Mouse (Mus musculus): ENCODE data around the gene Adam15. TPM values are rescaled to one million over a fixed set of nuclear protein-coding genes. Genes with fewer than 3 reads are reported as not detected.

Adam15 gene
- polyA plus RNA-seq, 1 experiment, result 49.6 TPM

- peaks cover 9% of the 10 kb centered on the region for H3K4me1 ChIP-seq (replicated peaks; ENCODE audit: control insufficient read depth, insufficient read depth, low read length)
- 3% methylated on average over 21 of the region's 21 CpGs for WGBS
- DNase-seq, result no peak
- no peaks in the 10 kb centered on the region for H3K36me3 ChIP-seq (ENCODE audit: control insufficient read depth, insufficient read depth, low read length)
- H3K27ac ChIP-seq (ENCODE audit: control insufficient read depth, insufficient read depth, low read length), result no peak overlapping the region
- H3K4me3 ChIP-seq (ENCODE audit: control insufficient read depth, insufficient read depth, low read length), result peak overlapping the region; percentile 80
- H3K27me3 ChIP-seq (ENCODE audit: control insufficient read depth, insufficient read depth, low read length), result no peaks in the 10 kb centered on the region
- 0 out of 2 replicates have a peak, but pooled peaks have one; percentile 16 for TF ChIP-seq CTCF (IDR thresholded peaks at IDR 0.05; ENCODE audit: borderline replicate concordance, control insufficient read depth, extremely low read depth, insufficient read depth, low read length, poor library complexity)
- TF ChIP-seq POLR2A (IDR thresholded peaks at IDR 0.05; ENCODE audit: control insufficient read depth, extremely low read depth, insufficient read depth, low read length, poor library complexity), result no peak
Observed at GRCm38 (mm10) chr3:89337062-89337720, 12.6 kb downstream of the Adam15 start.

- Histone ChIP-seq H3K36me3 (ENCODE audit: control insufficient read depth, insufficient read depth, low read length) (no peaks in the 10 kb centered on the region), H3K4me1 (replicated peaks; ENCODE audit: control insufficient read depth, insufficient read depth, low read length) (peaks cover 9% of the 10 kb centered on the region), H3K27me3 (ENCODE audit: control insufficient read depth, insufficient read depth, low read length) (no peaks in the 10 kb centered on the region), H3K27ac (ENCODE audit: control insufficient read depth, insufficient read depth, low read length) (no peak overlapping the region), H3K4me3 (ENCODE audit: control insufficient read depth, insufficient read depth, low read length) (no peak overlapping the region)
- DNase-seq, result no peak
- TF ChIP-seq CTCF (IDR thresholded peaks at IDR 0.05; ENCODE audit: borderline replicate concordance, control insufficient read depth, extremely low read depth, insufficient read depth, low read length, poor library complexity) (no peak), POLR2A (IDR thresholded peaks at IDR 0.05; ENCODE audit: control insufficient read depth, extremely low read depth, insufficient read depth, low read length, poor library complexity) (no peak)
- WGBS, result 77% methylated on average over 6 of the region's 6 CpGs
Observed at GRCm38 (mm10) chr3:89336529-89336928, 13.3 kb downstream of the Adam15 start.

- no peak for DNase-seq
- 97% methylated on average over 11 of the region's 11 CpGs for WGBS
- Histone ChIP-seq H3K36me3 (ENCODE audit: control insufficient read depth, insufficient read depth, low read length) (no peaks in the 10 kb centered on the region), H3K27ac (ENCODE audit: control insufficient read depth, insufficient read depth, low read length) (no peak overlapping the region), H3K27me3 (ENCODE audit: control insufficient read depth, insufficient read depth, low read length) (no peaks in the 10 kb centered on the region), H3K4me1 (replicated peaks; ENCODE audit: control insufficient read depth, insufficient read depth, low read length) (peaks cover 6% of the 10 kb centered on the region; the same call in 1 of the 2 replicates), H3K4me3 (ENCODE audit: control insufficient read depth, insufficient read depth, low read length) (no peak overlapping the region)
- TF ChIP-seq CTCF (IDR thresholded peaks at IDR 0.05; ENCODE audit: borderline replicate concordance, control insufficient read depth, extremely low read depth, insufficient read depth, low read length, poor library complexity), result no peak
- TF ChIP-seq POLR2A (IDR thresholded peaks at IDR 0.05; ENCODE audit: control insufficient read depth, extremely low read depth, insufficient read depth, low read length, poor library complexity), result no peak
Observed at GRCm38 (mm10) chr3:89333053-89333452, 16.7 kb downstream of the Adam15 start.

- H3K4me3 ChIP-seq (ENCODE audit: control insufficient read depth, insufficient read depth, low read length), result no peak overlapping the region
- H3K27ac ChIP-seq (ENCODE audit: control insufficient read depth, insufficient read depth, low read length), result no peak overlapping the region
- WGBS, result 93% methylated on average over 12 of the region's 12 CpGs
- H3K36me3 ChIP-seq (ENCODE audit: control insufficient read depth, insufficient read depth, low read length), result no peaks in the 10 kb centered on the region
- peaks cover 6% of the 10 kb centered on the region; the same call in 1 of the 2 replicates for H3K4me1 ChIP-seq (replicated peaks; ENCODE audit: control insufficient read depth, insufficient read depth, low read length)
- no peak for TF ChIP-seq CTCF (IDR thresholded peaks at IDR 0.05; ENCODE audit: borderline replicate concordance, control insufficient read depth, extremely low read depth, insufficient read depth, low read length, poor library complexity)
- TF ChIP-seq POLR2A (IDR thresholded peaks at IDR 0.05; ENCODE audit: control insufficient read depth, extremely low read depth, insufficient read depth, low read length, poor library complexity), result no peak
- DNase-seq, result no peak
- no peaks in the 10 kb centered on the region for H3K27me3 ChIP-seq (ENCODE audit: control insufficient read depth, insufficient read depth, low read length)
Observed at GRCm38 (mm10) chr3:89332476-89332875, 17.3 kb downstream of the Adam15 start.

- TF ChIP-seq POLR2A (IDR thresholded peaks at IDR 0.05; ENCODE audit: control insufficient read depth, extremely low read depth, insufficient read depth, low read length, poor library complexity) (no peak), CTCF (IDR thresholded peaks at IDR 0.05; ENCODE audit: borderline replicate concordance, control insufficient read depth, extremely low read depth, insufficient read depth, low read length, poor library complexity) (no peak)
- no peak overlapping the region for H3K4me3 ChIP-seq (ENCODE audit: control insufficient read depth, insufficient read depth, low read length)
- H3K4me1 ChIP-seq (replicated peaks; ENCODE audit: control insufficient read depth, insufficient read depth, low read length), result peaks cover 1% of the 10 kb centered on the region; the same call in 1 of the 2 replicates
- H3K36me3 ChIP-seq (ENCODE audit: control insufficient read depth, insufficient read depth, low read length), result no peaks in the 10 kb centered on the region
- no peak for DNase-seq
- H3K27ac ChIP-seq (ENCODE audit: control insufficient read depth, insufficient read depth, low read length), result no peak overlapping the region
- 91% methylated on average over 10 of the region's 10 CpGs for WGBS
- no peaks in the 10 kb centered on the region; the same call in 1 of the 2 replicates for H3K27me3 ChIP-seq (ENCODE audit: control insufficient read depth, insufficient read depth, low read length)
Observed at GRCm38 (mm10) chr3:89332013-89332412, 17.8 kb downstream of the Adam15 start.

- H3K27ac ChIP-seq (ENCODE audit: control insufficient read depth, insufficient read depth, low read length), result no peak overlapping the region
- no peak overlapping the region for H3K4me3 ChIP-seq (ENCODE audit: control insufficient read depth, insufficient read depth, low read length)
- no peak for TF ChIP-seq CTCF (IDR thresholded peaks at IDR 0.05; ENCODE audit: borderline replicate concordance, control insufficient read depth, extremely low read depth, insufficient read depth, low read length, poor library complexity)
- TF ChIP-seq POLR2A (IDR thresholded peaks at IDR 0.05; ENCODE audit: control insufficient read depth, extremely low read depth, insufficient read depth, low read length, poor library complexity), result no peak
- WGBS, result 87% methylated on average over 13 of the region's 13 CpGs
- DNase-seq, result no peak
- H3K36me3 ChIP-seq (ENCODE audit: control insufficient read depth, insufficient read depth, low read length), result no peaks in the 10 kb centered on the region
- H3K4me1 ChIP-seq (replicated peaks; ENCODE audit: control insufficient read depth, insufficient read depth, low read length), result no peaks in the 10 kb centered on the region
- H3K27me3 ChIP-seq (ENCODE audit: control insufficient read depth, insufficient read depth, low read length), result no peaks in the 10 kb centered on the region; the same call in 1 of the 2 replicates
Observed at GRCm38 (mm10) chr3:89331561-89331960, 18.2 kb downstream of the Adam15 start.

All from thymus, adult 2 months (tissue).